Mouse (Mus musculus) neutrophil, adult 5-6 weeks (primary cell): ENCODE measurements around the gene Bcl6. TPM values are rescaled to one million over a fixed set of nuclear protein-coding genes. Genes with fewer than 3 reads are reported as not detected.

Source experiments
- ATAC-seq: fragments of 151-379, 151-347 bp; 2 replicates; pipeline ENCODE4 v1.8.0; 2017; ENCODE audit warnings: mild to moderate bottlenecking, moderate TSS enrichment; ENCODE audit not compliant: insufficient number of reproducible peaks, poor library complexity, low FRiP score, severe bottlenecking; ENCODE audit errors: extremely low read depth
- total RNA-seq: library from RNA; stranded (forward); fragments of 200-1000 nt; gene quantifications from 2 replicates; pipeline ENCODE4 v1.2.3, GENCODE M21; 2017

The Bcl6 gene
- total RNA-seq, 1 experiment from 2014 or later = 112 TPM

DNA sequence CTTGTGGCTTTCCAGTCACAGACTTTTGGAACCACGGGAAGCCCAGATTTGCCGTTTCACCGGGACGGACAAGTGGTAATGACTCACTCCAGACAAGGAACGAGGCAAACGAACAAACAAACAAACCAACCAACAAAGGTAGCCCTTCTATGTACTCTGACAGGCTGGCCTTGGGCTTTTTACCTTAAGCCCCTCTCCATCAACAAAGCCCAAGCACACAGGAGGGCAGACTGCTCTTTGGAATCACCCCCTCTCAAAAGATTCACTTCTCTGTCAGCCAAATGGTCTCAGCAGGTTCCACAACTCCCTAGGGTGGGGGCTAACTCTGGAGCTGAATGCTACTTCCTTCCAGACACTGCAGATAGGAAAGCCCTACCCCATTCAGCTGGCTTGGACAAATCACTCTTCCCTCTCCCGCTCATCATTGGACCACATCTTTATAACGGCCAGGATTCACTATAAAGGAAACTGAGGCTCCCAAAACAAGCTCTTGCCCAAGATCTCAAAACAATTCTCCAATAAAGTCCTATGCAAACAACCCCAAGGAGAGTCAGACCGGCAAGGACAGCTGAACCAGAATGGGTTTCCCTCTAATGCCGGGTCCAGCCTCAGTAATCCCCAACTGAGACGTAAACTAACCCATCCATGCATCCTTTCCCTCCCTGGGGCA, 8.3 kb downstream of the Bcl6 start:
- no peak for ATAC-seq

GRCm38 (mm10) chr16:23979446-23979845, 9.2 kb downstream of the Bcl6 start:
- no peak for ATAC-seq

DNA sequence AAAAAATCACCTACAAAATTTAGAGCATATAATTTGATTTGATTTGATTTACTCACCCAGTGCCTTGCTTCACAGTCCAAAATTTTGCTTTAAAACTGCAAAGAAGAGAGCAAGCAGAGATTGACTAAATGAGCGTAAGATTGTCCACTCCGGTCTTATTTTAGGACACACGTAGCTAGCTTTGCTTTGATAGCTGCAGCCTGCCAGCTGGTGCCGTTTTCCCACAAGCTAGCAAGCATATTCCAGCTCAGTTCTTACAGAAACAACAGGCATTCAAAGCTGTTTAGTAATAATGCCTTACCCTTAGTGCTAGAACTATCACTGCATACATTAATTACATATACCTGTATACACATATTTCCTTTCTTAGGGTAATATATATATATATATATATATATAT, 10.2 kb downstream of the Bcl6 start:
- no peak for ATAC-seq

GRCm38 (mm10) chr16:23977732-23978131, 10.9 kb downstream of the Bcl6 start:
- no peak for ATAC-seq

- no peak for ATAC-seq
Measured at GRCm38 (mm10) chr16:23976196-23976595, 12.5 kb downstream of the Bcl6 start.

DNA sequence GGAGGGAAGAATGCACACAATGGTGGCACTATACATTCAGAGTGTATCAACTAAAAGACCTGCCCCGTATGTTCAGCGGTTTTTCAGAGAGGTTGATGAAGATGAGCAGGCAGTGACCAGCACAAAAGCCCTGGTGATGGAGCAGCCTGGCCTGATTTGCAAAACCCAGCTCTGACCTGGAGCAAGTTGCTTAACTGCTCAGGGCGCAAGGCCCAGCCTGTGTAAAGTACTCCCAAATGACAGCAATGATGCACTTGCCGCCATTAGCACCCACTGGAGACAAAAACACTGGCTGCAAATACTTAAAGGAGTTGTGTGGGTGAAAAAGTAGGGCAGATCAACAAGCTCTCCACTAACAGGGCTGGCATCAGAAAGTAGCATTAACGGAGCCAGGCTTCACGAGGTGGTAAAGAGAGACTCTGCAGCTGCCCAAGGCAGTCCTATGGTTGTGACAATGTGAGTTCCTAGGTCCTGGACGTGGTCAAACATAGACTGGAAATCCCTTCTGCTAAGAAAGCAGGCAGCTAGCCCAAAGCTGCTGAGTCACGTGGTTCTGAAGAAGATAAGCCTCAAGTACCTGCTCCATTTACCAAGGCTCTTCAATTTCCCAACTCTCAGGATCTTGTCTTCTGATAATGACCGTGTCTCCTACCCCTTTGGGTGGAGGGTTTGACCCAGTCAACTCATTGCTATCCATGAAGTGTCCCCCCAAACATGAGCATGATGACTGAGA, 14.9 kb downstream of the Bcl6 start:
- no peak for ATAC-seq

DNA sequence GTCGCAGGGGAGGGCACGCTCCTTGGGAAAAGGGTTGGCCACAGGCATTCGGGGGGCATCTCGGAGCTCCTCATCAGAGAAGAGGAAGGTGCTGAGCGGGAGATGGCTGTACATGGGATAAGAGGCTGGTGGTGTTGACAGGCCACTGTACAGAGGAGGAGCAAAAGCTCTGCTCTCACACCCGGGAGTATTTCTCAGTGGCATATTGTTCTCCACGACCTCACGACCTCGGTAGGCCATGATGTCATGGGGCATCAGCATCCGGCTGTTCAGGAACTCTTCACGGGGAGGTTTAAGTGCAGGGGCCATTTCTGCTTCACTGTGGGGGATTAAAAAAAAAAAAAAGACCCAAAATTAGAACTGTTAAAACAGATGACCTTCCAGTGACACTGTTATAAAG, 15.8 kb downstream of the Bcl6 start:
- no peak for ATAC-seq

GRCm38 (mm10) chr16:23972126-23972740, 16.4 kb downstream of the Bcl6 start:
- no peak for ATAC-seq

- ATAC-seq = no peak
Measured at GRCm38 (mm10) chr16:23969919-23970318, 18.7 kb downstream of the Bcl6 start.

DNA sequence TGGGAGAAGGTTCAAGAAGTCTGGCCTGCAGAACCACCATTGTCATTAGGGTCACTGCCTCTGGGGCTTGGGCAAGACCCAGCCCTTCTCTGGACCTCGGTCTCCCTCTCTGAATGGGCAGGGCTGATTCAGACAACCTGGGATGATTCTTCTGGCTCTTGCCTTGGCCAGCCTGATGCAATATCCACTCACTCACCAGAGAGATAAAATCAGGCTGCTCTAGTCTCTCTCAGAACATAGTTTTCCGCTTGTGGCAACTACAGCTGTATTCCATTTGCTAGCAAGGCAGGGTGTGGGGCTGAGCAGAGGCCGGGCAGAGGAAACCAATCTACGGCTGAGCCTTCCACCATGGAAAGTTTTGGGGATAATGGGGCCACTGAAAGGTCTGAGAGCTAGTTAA, 19.8 kb downstream of the Bcl6 start:
- no peak for ATAC-seq

- peak; percentile 34; the same call in 1 of the 2 replicates for ATAC-seq
Measured at GRCm38 (mm10) chr16:23967301-23967700, 21.4 kb downstream of the Bcl6 start.

GRCm38 (mm10) chr16:23966066-23966465, 22.6 kb downstream of the Bcl6 start:
- no peak for ATAC-seq

GRCm38 (mm10) chr16:23964706-23965367, 23.8 kb downstream of the Bcl6 start:
- no peak for ATAC-seq

- no peak for ATAC-seq
Measured at GRCm38 (mm10) chr16:23963896-23964668, 24.6 kb downstream of the Bcl6 start.

GRCm38 (mm10) chr16:23962401-23962800, 26.3 kb downstream of the Bcl6 start:
- ATAC-seq = peak; percentile 56

- ATAC-seq = no peak
Measured at GRCm38 (mm10) chr16:23958938-23959337, 29.7 kb downstream of the Bcl6 start.

DNA sequence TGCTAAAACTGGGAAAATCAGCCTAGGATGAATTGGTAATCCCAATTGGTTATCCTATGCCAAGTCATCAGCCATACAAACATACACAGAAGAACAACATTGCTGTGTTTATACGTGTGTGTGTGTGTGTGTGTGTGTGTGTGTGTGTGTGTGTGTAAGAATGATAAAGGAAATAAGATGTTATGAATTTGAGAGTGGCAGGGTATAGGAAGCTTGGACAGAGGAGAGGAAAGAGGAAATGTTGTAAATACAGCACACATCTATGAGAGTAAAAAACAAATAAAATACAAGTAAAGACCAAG, 34.7 kb downstream of the Bcl6 start:
- ATAC-seq = no peak

- ATAC-seq = no peak
Measured at GRCm38 (mm10) chr16:23953189-23953958, 35.3 kb downstream of the Bcl6 start.
